10 mouse cellular contexts compared by ENCODE assay signal in genomic region chr10:62422255-62422654, GRCm38 (mm10). TPM values are rescaled to one million over a fixed set of nuclear protein-coding genes. Genes with fewer than 3 reads are reported as not detected.
DNase-seq lines count a peak whose midpoint lies in the region; ATAC-seq and TF ChIP-seq lines count a peak whose summit lies in the region.
"Had no signal": no experiment of that assay in that cellular context is flagged by ENCODE, and none has a peak within 500 bp of the region (broad histone marks: within the 10 kb centered on the region; RNA-seq: fewer than 3 reads in every experiment).

TSS of gene Hkdc1 (minus strand) at chr10:62422491.

- 0 out of 2 replicates have a peak within 1 kb of the TSS, but pooled peaks have one; percentile 1 for H3K4me2 ChIP-seq in kidney, embryonic 16.5 days (replicated peaks; ENCODE audit: low read depth, low read length)
- peak within 1 kb of the TSS; percentile 7; the same call in 1 of the 2 replicates for H3K4me2 ChIP-seq in liver, postnatal 0 days (ENCODE audit: low read depth, low read length)
- H3K4me2 ChIP-seq in midbrain, embryonic 13.5 days (replicated peaks): no peak within 1 kb of the TSS
- no peak within 1 kb of the TSS for H3K4me2 ChIP-seq in midbrain, embryonic 11.5 days

- no peak for TF ChIP-seq EP300 in liver, postnatal 0 days (IDR thresholded peaks at IDR 0.05; ENCODE audit: low read depth)

- peak within 1 kb of the TSS; percentile 13; the same call in 1 of the 2 replicates for H3K4me3 ChIP-seq in E14TG2a.4 (replicated peaks; ENCODE audit: low read length)
- H3K4me3 ChIP-seq in cortical plate, adult 2 months (ENCODE audit: insufficient read depth, low read length): no peak within 1 kb of the TSS
- no peak within 1 kb of the TSS for H3K4me3 ChIP-seq in kidney, embryonic 16.5 days (ENCODE audit: low read length)
- no peak within 1 kb of the TSS for H3K4me3 ChIP-seq in liver, postnatal 0 days (ENCODE audit: low read depth, low read length)
- H3K4me3 ChIP-seq in midbrain, embryonic 13.5 days (replicated peaks): no peak within 1 kb of the TSS
- H3K4me3 ChIP-seq in midbrain, embryonic 11.5 days (ENCODE audit: low read depth, low read length): no peak within 1 kb of the TSS
- H3K4me3 ChIP-seq: midbrain, embryonic 10.5 days had no signal

- ATAC-seq in kidney, embryonic 16.5 days (ENCODE audit: low FRiP score, low TSS enrichment): peak; percentile 71
- ATAC-seq in liver, postnatal 0 days: peak; percentile 19; the same call in 1 of the 2 replicates
- no peak for ATAC-seq in midbrain, embryonic 13.5 days
- ATAC-seq in midbrain, embryonic 11.5 days (ENCODE audit: low FRiP score): no peak
- ATAC-seq: hindbrain, postnatal 0 days had no signal

- H3K27me3 ChIP-seq in E14TG2a.4 (ENCODE audit: insufficient read depth, low read length): peaks cover 16% of the 10 kb centered on the region; the same call in 1 of the 2 replicates
- no peaks in the 10 kb centered on the region for H3K27me3 ChIP-seq in kidney, embryonic 16.5 days (ENCODE audit: insufficient read depth, low read length)
- no peaks in the 10 kb centered on the region for H3K27me3 ChIP-seq in liver, postnatal 0 days (ENCODE audit: insufficient read depth, low read length)
- no peaks in the 10 kb centered on the region for H3K27me3 ChIP-seq in midbrain, embryonic 13.5 days
- H3K27me3 ChIP-seq in midbrain, embryonic 11.5 days (ENCODE audit: control insufficient read depth, insufficient read depth, low read length): no peaks in the 10 kb centered on the region

- H3K9ac ChIP-seq in kidney, embryonic 16.5 days (replicated peaks; ENCODE audit: low read length): no peak within 1 kb of the TSS
- H3K9ac ChIP-seq in liver, postnatal 0 days (replicated peaks): no peak within 1 kb of the TSS
- H3K9ac ChIP-seq in midbrain, embryonic 13.5 days (replicated peaks): no peak within 1 kb of the TSS
- no peak within 1 kb of the TSS for H3K9ac ChIP-seq in midbrain, embryonic 11.5 days (ENCODE audit: low read length)

- peaks cover 7% of the 10 kb centered on the region for H3K4me1 ChIP-seq in E14TG2a.4 (replicated peaks; ENCODE audit: low read depth, low read length)
- no peaks in the 10 kb centered on the region for H3K4me1 ChIP-seq in cortical plate, adult 2 months (ENCODE audit: control insufficient read depth, insufficient read depth, low read length)
- no peaks in the 10 kb centered on the region for H3K4me1 ChIP-seq in kidney, embryonic 16.5 days (ENCODE audit: insufficient read depth, low read length)
- H3K4me1 ChIP-seq in liver, postnatal 0 days (ENCODE audit: insufficient read depth): peaks cover 7% of the 10 kb centered on the region; the same call in 1 of the 2 replicates
- no peaks in the 10 kb centered on the region for H3K4me1 ChIP-seq in midbrain, embryonic 13.5 days (replicated peaks)
- H3K4me1 ChIP-seq in midbrain, embryonic 11.5 days (ENCODE audit: control insufficient read depth, insufficient read depth, low read length): no peaks in the 10 kb centered on the region

- 51% methylated on average over 15 of the region's 15 CpGs for WGBS in kidney, embryonic 16.5 days
- whole genome bisulfite sequencing in liver, postnatal 0 days (ENCODE audit: insufficient replicate concordance): 60% methylated on average over 15 of the region's 15 CpGs
- whole genome bisulfite sequencing in midbrain, embryonic 13.5 days: 53% methylated on average over 15 of the region's 15 CpGs
- 44% methylated on average over 15 of the region's 15 CpGs for WGBS in midbrain, embryonic 11.5 days

- TF ChIP-seq CTCF in E14TG2a.4 (conservative IDR thresholded peaks at IDR 0.05; ENCODE audit: low read length): no peak
- TF ChIP-seq CTCF in cortical plate, adult 2 months (IDR thresholded peaks at IDR 0.05; ENCODE audit: extremely low read depth, insufficient read depth, low read length): no peak
- no peak for TF ChIP-seq CTCF in liver, postnatal 0 days (IDR thresholded peaks at IDR 0.05; ENCODE audit: low read depth)

- TF ChIP-seq POLR2A in cortical plate, adult 2 months (IDR thresholded peaks at IDR 0.05; ENCODE audit: extremely low read depth, insufficient read depth, low read length): no peak

- no peaks in the 10 kb centered on the region for H3K36me3 ChIP-seq in E14TG2a.4 (ENCODE audit: insufficient read depth, low read length)
- no peaks in the 10 kb centered on the region for H3K36me3 ChIP-seq in kidney, embryonic 16.5 days (ENCODE audit: insufficient read depth, low read length)
- H3K36me3 ChIP-seq in liver, postnatal 0 days (replicated peaks; ENCODE audit: insufficient read depth, low read length): no peaks in the 10 kb centered on the region
- H3K36me3 ChIP-seq in midbrain, embryonic 13.5 days: no peaks in the 10 kb centered on the region
- no peaks in the 10 kb centered on the region for H3K36me3 ChIP-seq in midbrain, embryonic 11.5 days (ENCODE audit: control insufficient read depth, insufficient read depth, low read length)
- H3K36me3 ChIP-seq: midbrain, embryonic 10.5 days had no signal

- DNase-seq in liver, postnatal 0 days: no peak
- no peak for DNase-seq in urinary bladder, postnatal 10 days (ENCODE audit: low spot score)
- DNase-seq in urinary bladder, postnatal 36 days (ENCODE audit: low spot score in 2 of 2): no peak
- no peak for DNase-seq in midbrain, embryonic 11.5 days (ENCODE audit: low spot score, missing footprints)

- H3K27ac ChIP-seq in cortical plate, adult 2 months (ENCODE audit: insufficient read depth, low read length): no peak within 1 kb of the TSS
- H3K27ac ChIP-seq in kidney, embryonic 16.5 days (ENCODE audit: low read length): no peak within 1 kb of the TSS
- no peak within 1 kb of the TSS for H3K27ac ChIP-seq in liver, postnatal 0 days (ENCODE audit: low read depth)
- no peak within 1 kb of the TSS for H3K27ac ChIP-seq in midbrain, embryonic 13.5 days
- H3K27ac ChIP-seq in midbrain, embryonic 11.5 days (ENCODE audit: low read depth, low read length): no peak within 1 kb of the TSS
- H3K27ac ChIP-seq: hindbrain, postnatal 0 days; midbrain, embryonic 10.5 days had no signal

- H3K9me3 ChIP-seq in E14TG2a.4 (ENCODE audit: low read length): no peaks in the 10 kb centered on the region
- no peaks in the 10 kb centered on the region for H3K9me3 ChIP-seq in kidney, embryonic 16.5 days (ENCODE audit: low read length)
- H3K9me3 ChIP-seq in liver, postnatal 0 days (ENCODE audit: low read length): no peaks in the 10 kb centered on the region
- no peaks in the 10 kb centered on the region for H3K9me3 ChIP-seq in midbrain, embryonic 13.5 days
- H3K9me3 ChIP-seq in midbrain, embryonic 11.5 days (ENCODE audit: control insufficient read depth, low read length): no peaks in the 10 kb centered on the region
- H3K9me3 ChIP-seq: midbrain, embryonic 10.5 days had no signal

RNA-seq across cellular contexts. Expression of gene Hkdc1, which starts in this region (rescaled TPM):
- 18.5 and 18.6 TPM in 2 replicates for polyA plus RNA-seq in cortical plate, adult 2 months (2012; rRNA removed)
- polyA plus RNA-seq in kidney, embryonic 16.5 days (2015; fragmentation: Nextera tagmentation; extraction: Ambion mirVana): 4.0 and 5.1 TPM in 2 replicates
- polyA plus RNA-seq in liver, postnatal 0 days (2015; fragmentation: Nextera tagmentation; extraction: Ambion mirVana): 0.45 and 0.48 TPM in 2 replicates
- 0.13 and 0.14 TPM in 2 replicates for polyA plus RNA-seq in midbrain, embryonic 13.5 days (2015; fragmentation: Nextera tagmentation; extraction: Ambion mirVana)
- polyA plus RNA-seq in midbrain, embryonic 11.5 days (2014; fragmentation: Nextera tagmentation; extraction: Ambion mirVana): 0.07 and 0.11 TPM in 2 replicates
- polyA plus RNA-seq: midbrain, embryonic 10.5 days had no signal

Comparison
In these comparisons a context has a peak if more than half of its experiments do, and no peak if none do; other contexts are left out.
1. Peak in ATAC-seq and H3K4me2 ChIP-seq in liver, postnatal 0 days; RNA of the gene not detected or under 1 TPM.